Mouse (Mus musculus) liver, embryonic 14.5 days (tissue): Measurements from ENCODE around the gene Celf2. TPM values are rescaled to one million over a fixed set of nuclear protein-coding genes. Genes with fewer than 3 reads are reported as not detected.

Experiments used
- ATAC-seq: fragments of 200-750 bp; cut with Nextera tagmentation; 2 replicates; pipeline ENCODE4 v1.8.0; 2017; ENCODE audit warnings: moderate number of reproducible peaks, mild to moderate bottlenecking, moderate library complexity; ENCODE audit not compliant: insufficient read depth
- DNase-seq, 3 experiments: peaks; one replicate each; pipeline ENCODE4 v3.0.0-alpha.2; 2012 to 2013; ENCODE audit warnings: low read depth in 3 of 3, low spot score in 3 of 3
- H3K27ac ChIP-seq: fragments of 300-500 bp; sonication (generic); 2 replicates; pipeline ENCODE4 v1.5.1; 2014; ENCODE audit warnings: moderate library complexity, mild to moderate bottlenecking, control low read depth, inconsistent platforms
- H3K27me3 ChIP-seq: fragments of 300-500 bp; sonication (generic); 2 replicates; pipeline ENCODE4 v1.6.1; 2014; ENCODE audit warnings: mild to moderate bottlenecking, low read length, moderate library complexity; ENCODE audit not compliant: control insufficient read depth, insufficient read depth
- H3K36me3 ChIP-seq: fragments of 300-500 bp; sonication (generic); replicated peaks from 2 replicates; pipeline ENCODE4 v1.6.1; 2014; ENCODE audit warnings: low read depth; ENCODE audit not compliant: control insufficient read depth, insufficient read depth
- H3K4me1 ChIP-seq, 2 experiments: fragments of 200-500 bp in 1 of 2; fragments of 300-500 bp in 1 of 2; sonication (generic) in 1 of 2; replicated peaks; 2 replicates each; pipeline ENCODE4 v1.6.1; 2012 to 2014; ENCODE audit warnings: antibody characterized with exemption in 1 of 2, inconsistent platforms in 1 of 2, low read length in 1 of 2; ENCODE audit not compliant: control insufficient read depth in 2 of 2, insufficient read depth in 2 of 2
- H3K4me2 ChIP-seq: fragments of 300-500 bp; sonication (generic); 2 replicates; pipeline ENCODE4 v1.6.1; 2014; ENCODE audit warnings: low read depth, mild to moderate bottlenecking, control low read depth, moderate library complexity
- H3K4me3 ChIP-seq, 2 experiments: fragments of 200-500 bp in 1 of 2; fragments of 300-500 bp in 1 of 2; sonication (generic) in 1 of 2; 2 replicates each; pipeline ENCODE4 v1.5.1; 2012 to 2014; ENCODE audit warnings: low read depth in 2 of 2, low read length in 2 of 2, mild to moderate bottlenecking in 2 of 2, control low read depth in 1 of 2, inconsistent platforms in 1 of 2, moderate library complexity in 1 of 2; ENCODE audit not compliant: insufficient read depth in 1 of 2
- H3K9ac ChIP-seq: fragments of 300-500 bp; sonication (generic); replicated peaks from 2 replicates; pipeline ENCODE4 v1.6.1; 2014; ENCODE audit warnings: mild to moderate bottlenecking, control low read depth, moderate library complexity
- H3K9me3 ChIP-seq: fragments of 300-500 bp; sonication (generic); 2 replicates; pipeline ENCODE4 v1.6.1; 2016; ENCODE audit warnings: low read length, mixed read lengths; ENCODE audit not compliant: control insufficient read depth
- CTCF ChIP-seq: IDR thresholded peaks from 2 replicates; pipeline ENCODE4 v1.5.1; 2016; ENCODE audit warnings: antibody characterized with exemption, low read depth, control low read depth
- EP300 ChIP-seq: IDR thresholded peaks from 2 replicates; pipeline ENCODE4 v1.6.1; 2016; ENCODE audit warnings: antibody characterized with exemption, low read depth
- WGBS: fragments of 180-500 bp; shearing (Covaris S2); extraction: QIAGEN DNeasy Blood & Tissue Kit; methylation state at CpG from one replicate; pipeline ENCODE4 v1.1.7; 2014; ENCODE audit not compliant: insufficient replicate concordance; 5-methylcytosine and 5-hydroxymethylcytosine counted together
- polyA plus RNA-seq, 2 experiments: library from polyadenylated mRNA; depleted of rRNA in 1 of 2; stranded (reverse) in 1 of 2; unstranded in 1 of 2; fragments of >200 nt; fragmentation: Nextera tagmentation in 1 of 2; extraction: Ambion mirVana in 1 of 2; gene quantifications; 2 replicates each; pipeline versions ENCODE4 v1.2.1 to v1.2.3; 2012 to 2014

Celf2 gene
- polyA plus RNA-seq, 2 experiments = 3.9 to 7.8 TPM

- H3K4me3 ChIP-seq = no peak overlapping the region
- no peak for DNase-seq
- no peak overlapping the region for H3K27ac ChIP-seq
- H3K4me1 ChIP-seq = no peaks in the 10 kb centered on the region
- no peak for TF ChIP-seq EP300
- no peak for TF ChIP-seq CTCF
- H3K9me3 ChIP-seq = no peaks in the 10 kb centered on the region
- no peak for ATAC-seq
- H3K36me3 ChIP-seq = no peaks in the 10 kb centered on the region
- H3K9ac ChIP-seq = no peak overlapping the region
- H3K27me3 ChIP-seq = peaks cover 21% of the 10 kb centered on the region
- H3K4me2 ChIP-seq = no peak overlapping the region
- 50% methylated on average over 4 of the region's 4 CpGs for WGBS
Observed at GRCm38 (mm10) chr2:6867297-6867696, 642.1 kb downstream of the Celf2 start.

GRCm38 (mm10) chr2:6865785-6866184, 643.6 kb downstream of the Celf2 start:
- 76% methylated on average over 4 of the region's 4 CpGs for WGBS
- TF ChIP-seq EP300 (no peak), CTCF (no peak)
- H3K9ac ChIP-seq = no peak overlapping the region
- H3K27me3 ChIP-seq = peaks cover 5% of the 10 kb centered on the region
- no peaks in the 10 kb centered on the region for H3K9me3 ChIP-seq
- DNase-seq = no peak
- no peaks in the 10 kb centered on the region for H3K36me3 ChIP-seq
- H3K4me1 ChIP-seq = no peaks in the 10 kb centered on the region
- no peak overlapping the region for H3K27ac ChIP-seq
- H3K4me3 ChIP-seq = no peak overlapping the region
- no peak for ATAC-seq
- H3K4me2 ChIP-seq = no peak overlapping the region

- H3K4me1 ChIP-seq = no peaks in the 10 kb centered on the region
- TF ChIP-seq CTCF (no peak), EP300 (no peak)
- H3K9me3 ChIP-seq = no peaks in the 10 kb centered on the region
- no peak for ATAC-seq
- WGBS = 46% methylated on average over 2 of the region's 2 CpGs
- no peak overlapping the region for H3K27ac ChIP-seq
- DNase-seq = no peak
- H3K36me3 ChIP-seq = no peaks in the 10 kb centered on the region
- H3K4me2 ChIP-seq = no peak overlapping the region
- no peaks in the 10 kb centered on the region for H3K27me3 ChIP-seq
- no peak overlapping the region for H3K4me3 ChIP-seq
- no peak overlapping the region for H3K9ac ChIP-seq
Observed at GRCm38 (mm10) chr2:6850102-6850644, 659.2 kb downstream of the Celf2 start.

- H3K4me1 ChIP-seq = no peaks in the 10 kb centered on the region
- no peak overlapping the region for H3K9ac ChIP-seq
- H3K36me3 ChIP-seq = no peaks in the 10 kb centered on the region
- WGBS = 46% methylated on average over 3 of the region's 3 CpGs
- ATAC-seq = no peak
- no peaks in the 10 kb centered on the region for H3K9me3 ChIP-seq
- no peak overlapping the region for H3K4me3 ChIP-seq
- H3K27me3 ChIP-seq = no peaks in the 10 kb centered on the region
- TF ChIP-seq EP300 (no peak), CTCF (no peak)
- no peak for DNase-seq
- H3K27ac ChIP-seq = no peak overlapping the region
- no peak overlapping the region for H3K4me2 ChIP-seq
Observed at GRCm38 (mm10) chr2:6849388-6849787, 660.0 kb downstream of the Celf2 start.

- Histone ChIP-seq H3K4me2 (no peak overlapping the region), H3K4me3 (no peak overlapping the region), H3K4me1 (no peaks in the 10 kb centered on the region), H3K9ac (no peak overlapping the region), H3K36me3 (no peaks in the 10 kb centered on the region), H3K9me3 (no peaks in the 10 kb centered on the region), H3K27me3 (no peaks in the 10 kb centered on the region), H3K27ac (no peak overlapping the region)
- DNase-seq (no peak), ATAC-seq (no peak)
- 73% methylated on average over 6 of the region's 6 CpGs for WGBS
- TF ChIP-seq EP300 = no peak
- TF ChIP-seq CTCF = no peak
Observed at GRCm38 (mm10) chr2:6830021-6830420, 679.3 kb downstream of the Celf2 start.
